Mouse (Mus musculus): ENCODE results near the gene Gm2696. TPM values are rescaled to one million over a fixed set of nuclear protein-coding genes. Genes with fewer than 3 reads are reported as not detected.

Gm2696 gene
- total and polyA plus RNA-seq, 3 experiments, result not detected

- dilution Hi-C loops (cut with MboI; ENCODE audit: extremely low pct_ligation_motif_present, extremely low pct_unique_long_range_greater_than_20kb, low sequenced_read_pairs) (no loop called here), in situ Hi-C loops (cut with MboI; ENCODE audit: low pct_ligation_motif_present, low pct_unique_long_range_greater_than_20kb, low sequenced_read_pairs) (no loop called here)
- Histone ChIP-seq H3K4me1 (ENCODE audit: control insufficient read depth in 1 of 2, insufficient read depth in 2 of 2) (no peaks in the 10 kb centered on the region), H3K27me3 (replicated peaks) (peaks cover 78% of the 10 kb centered on the region), H3K27ac (ENCODE audit: insufficient read depth, low read depth) (no peak within 1 kb of the TSS), H3K9ac (ENCODE audit: insufficient read depth, low read depth) (no peak within 1 kb of the TSS), H3K4me3 (replicated peaks in 1 of 3; ENCODE audit: low read depth in 2 of 3, low read length in 2 of 3, poor library complexity in 1 of 3) (no peak within 1 kb of the TSS), H3K4me2 (ENCODE audit: insufficient read depth, low read depth, poor library complexity, severe bottlenecking) (no peak within 1 kb of the TSS), H3K79me2 (replicated peaks; ENCODE audit: control insufficient read depth, extremely low read depth, insufficient read depth, poor library complexity, severe bottlenecking) (no peaks in the 10 kb centered on the region), H3K9me3 (replicated peaks; ENCODE audit: low read length) (no peaks in the 10 kb centered on the region), H3K36me3 (replicated peaks in 1 of 2; ENCODE audit: control insufficient read depth in 1 of 2, insufficient read depth in 1 of 2, low read length in 1 of 2) (no peaks in the 10 kb centered on the region)
- DNase-seq (ENCODE audit: extremely low read depth), result no peak
- no peak for TF ChIP-seq MEF2A (IDR thresholded peaks at IDR 0.05; ENCODE audit: borderline replicate concordance, low read depth, low read length)
- TF ChIP-seq ZNF384 (IDR thresholded peaks at IDR 0.05; ENCODE audit: low read depth, low read length), result no peak
- no peak for TF ChIP-seq USF2 (conservative IDR thresholded peaks at IDR 0.05; ENCODE audit: low read depth, low read length)
- no peak for TF ChIP-seq IRF4 (IDR thresholded peaks at IDR 0.05; ENCODE audit: low read depth, low read length)
- TF ChIP-seq USF1 (IDR thresholded peaks at IDR 0.05; ENCODE audit: low read depth, low read length), result no peak
- no peak for TF ChIP-seq PAX5 (IDR thresholded peaks at IDR 0.05; ENCODE audit: low read length)
Measured at GRCm38 (mm10) chr10:77835647-77836046, 21.2 kb downstream of the Gm2696 start, which contains the start of gene Krtap10-10. Gene Krtap10-10, plus strand, starts transcription at chr10:77835947.

GRCm38 (mm10) chr10:77839006-77839405, 24.5 kb downstream of the Gm2696 start:
- Histone ChIP-seq H3K9ac (ENCODE audit: insufficient read depth, low read depth) (no peak overlapping the region), H3K4me3 (replicated peaks in 1 of 3; ENCODE audit: low read depth in 2 of 3, low read length in 2 of 3, poor library complexity in 1 of 3) (no peak overlapping the region), H3K36me3 (replicated peaks in 1 of 2; ENCODE audit: control insufficient read depth in 1 of 2, insufficient read depth in 1 of 2, low read length in 1 of 2) (no peaks in the 10 kb centered on the region), H3K27me3 (replicated peaks) (peaks cover 59% of the 10 kb centered on the region), H3K9me3 (replicated peaks; ENCODE audit: low read length) (peaks cover 14% of the 10 kb centered on the region), H3K79me2 (replicated peaks; ENCODE audit: control insufficient read depth, extremely low read depth, insufficient read depth, poor library complexity, severe bottlenecking) (no peaks in the 10 kb centered on the region), H3K4me2 (ENCODE audit: insufficient read depth, low read depth, poor library complexity, severe bottlenecking) (no peak overlapping the region), H3K4me1 (ENCODE audit: control insufficient read depth in 1 of 2, insufficient read depth in 2 of 2) (no peaks in the 10 kb centered on the region), H3K27ac (ENCODE audit: insufficient read depth, low read depth) (no peak overlapping the region)
- no peak for DNase-seq (ENCODE audit: extremely low read depth)
- in situ Hi-C loops (cut with MboI; ENCODE audit: low pct_ligation_motif_present, low pct_unique_long_range_greater_than_20kb, low sequenced_read_pairs), result no loop called here
- dilution Hi-C loops (cut with MboI; ENCODE audit: extremely low pct_ligation_motif_present, extremely low pct_unique_long_range_greater_than_20kb, low sequenced_read_pairs), result no loop called here
- no peak for TF ChIP-seq ZMIZ1 (IDR thresholded peaks at IDR 0.05; ENCODE audit: low read depth, low read length)
- TF ChIP-seq USF1 (IDR thresholded peaks at IDR 0.05; ENCODE audit: low read depth, low read length), result no peak
- no peak for TF ChIP-seq MAX (IDR thresholded peaks at IDR 0.05; ENCODE audit: low read length)
- TF ChIP-seq BHLHE40 (IDR thresholded peaks at IDR 0.05; ENCODE audit: low read depth, low read length), result no peak
- TF ChIP-seq E2F4 (IDR thresholded peaks at IDR 0.05; ENCODE audit: insufficient replicate concordance, low read depth, low read length), result no peak
- no peak for TF ChIP-seq MYC (IDR thresholded peaks at IDR 0.05; ENCODE audit: low read depth, low read length)
- no peak for TF ChIP-seq NELFE (IDR thresholded peaks at IDR 0.05; ENCODE audit: low read depth, low read length)
- no peak for TF ChIP-seq SIN3A (IDR thresholded peaks at IDR 0.05; ENCODE audit: low read length)
- TF ChIP-seq ETS1 (conservative IDR thresholded peaks at IDR 0.05; ENCODE audit: low read depth, low read length), result no peak
- TF ChIP-seq USF2 (conservative IDR thresholded peaks at IDR 0.05; ENCODE audit: low read depth, low read length), result no peak
- TF ChIP-seq HCFC1 (IDR thresholded peaks at IDR 0.05; ENCODE audit: low read depth, low read length), result no peak
- no peak for TF ChIP-seq GABPA (IDR thresholded peaks at IDR 0.05; ENCODE audit: insufficient replicate concordance, low read depth, low read length)
